Mouse (Mus musculus): Measurements from ENCODE around the gene Tfg. TPM values are rescaled to one million over a fixed set of nuclear protein-coding genes. Genes with fewer than 3 reads are reported as not detected.

Tfg gene
- total and polyA plus RNA-seq, 3 experiments = 50.9 to 113 TPM; not detected in 1

DNA sequence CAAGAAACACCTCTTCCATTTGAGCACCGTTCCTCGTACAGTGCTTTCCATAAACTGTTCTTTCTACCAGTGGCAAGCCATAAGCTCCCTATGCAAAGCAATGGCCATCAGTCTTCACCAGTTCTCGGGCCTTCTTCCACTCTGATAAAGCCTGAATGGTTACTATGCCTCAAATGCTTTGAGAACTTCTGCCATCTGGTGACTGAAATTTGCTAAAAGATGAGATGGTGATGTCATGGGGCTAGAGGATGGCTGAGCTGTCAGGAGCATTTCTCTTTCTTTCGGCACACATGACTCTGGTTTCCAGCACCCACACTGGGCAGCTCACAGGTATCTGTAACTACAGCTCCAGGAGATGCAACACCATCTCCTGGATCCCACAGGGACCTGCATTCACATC, 40.1 kb downstream of the Tfg start:
- Histone ChIP-seq H3K9ac (ENCODE audit: control insufficient read depth, low read depth, low read length, poor library complexity, severe bottlenecking) (no peak overlapping the region), H3K79me2 (ENCODE audit: control insufficient read depth, insufficient read depth, low read length, poor library complexity) (no peaks in the 10 kb centered on the region), H3K36me3 (ENCODE audit: control insufficient read depth in 1 of 2, insufficient read depth in 2 of 2, low read length in 2 of 2) (no peaks in the 10 kb centered on the region), H3K27ac (ENCODE audit: control insufficient read depth, low read depth, low read length) (no peak overlapping the region), H3K4me1 (ENCODE audit: control insufficient read depth in 1 of 2, insufficient read depth in 2 of 2, low read length in 2 of 2) (no peaks in the 10 kb centered on the region), H3K9me3 (replicated peaks; ENCODE audit: insufficient read depth, low read length) (no peaks in the 10 kb centered on the region), H3K27me3 (ENCODE audit: control insufficient read depth in 1 of 2, insufficient read depth in 2 of 2, low read length in 2 of 2) (no peaks in the 10 kb centered on the region), H3K4me3 (ENCODE audit: control insufficient read depth in 1 of 2, insufficient read depth in 1 of 2, low read depth in 2 of 2, low read length in 2 of 2) (no peak overlapping the region)
- TF ChIP-seq JUND (IDR thresholded peaks at IDR 0.05; ENCODE audit: low read depth, low read length) = no peak
- peak in 1 of 3 experiments; percentile 32; a peak in 2 of 6 replicates for TF ChIP-seq CTCF (IDR thresholded peaks at IDR 0.05 in 2 of 3, conservative IDR thresholded peaks at IDR 0.05 in 1 of 3; ENCODE audit: control insufficient read depth in 1 of 3, insufficient read depth in 1 of 3, low read depth in 2 of 3, low read length in 3 of 3, poor library complexity in 1 of 3, severe bottlenecking in 1 of 3)
- peak; percentile 18; the same call in 1 of the 2 replicates for TF ChIP-seq ZC3H11A (IDR thresholded peaks at IDR 0.05; ENCODE audit: low read depth, low read length)
- TF ChIP-seq RAD21 (IDR thresholded peaks at IDR 0.05; ENCODE audit: low read depth, low read length) = peak; percentile 26
- peak; percentile 41 for TF ChIP-seq SMC3 (IDR thresholded peaks at IDR 0.05; ENCODE audit: low read depth, low read length)
- DNase-seq (ENCODE audit: low read depth, low spot score) = no peak

GRCm38 (mm10) chr16:56673420-56673819, 43.8 kb downstream of the Tfg start:
- peaks cover 0 to 3% of the 10 kb centered on the region in 2 experiments; a peak in 2 of 4 replicates for H3K27me3 ChIP-seq (ENCODE audit: control insufficient read depth in 1 of 2, insufficient read depth in 2 of 2, low read length in 2 of 2)
- DNase-seq (ENCODE audit: low read depth, low spot score) = no peak
- no peak overlapping the region for H3K27ac ChIP-seq (ENCODE audit: control insufficient read depth, low read depth, low read length)
- no peaks in the 10 kb centered on the region for H3K36me3 ChIP-seq (ENCODE audit: control insufficient read depth in 1 of 2, insufficient read depth in 2 of 2, low read length in 2 of 2)
- no peak overlapping the region for H3K4me3 ChIP-seq (ENCODE audit: control insufficient read depth in 1 of 2, insufficient read depth in 1 of 2, low read depth in 2 of 2, low read length in 2 of 2)
- H3K9me3 ChIP-seq (replicated peaks; ENCODE audit: insufficient read depth, low read length) = no peaks in the 10 kb centered on the region
- H3K79me2 ChIP-seq (ENCODE audit: control insufficient read depth, insufficient read depth, low read length, poor library complexity) = no peaks in the 10 kb centered on the region
- no peak for TF ChIP-seq JUND (IDR thresholded peaks at IDR 0.05; ENCODE audit: low read depth, low read length)
- no peak for TF ChIP-seq MEF2A (IDR thresholded peaks at IDR 0.05; ENCODE audit: extremely low read depth, insufficient replicate concordance, low read depth, low read length, poor library complexity, severe bottlenecking)
- no peak for TF ChIP-seq SMC3 (IDR thresholded peaks at IDR 0.05; ENCODE audit: low read depth, low read length)
- TF ChIP-seq SIN3A (IDR thresholded peaks at IDR 0.05; ENCODE audit: low read length) = no peak
- no peak for TF ChIP-seq ZNF384 (IDR thresholded peaks at IDR 0.05; ENCODE audit: low read depth, low read length)
- TF ChIP-seq ZC3H11A (IDR thresholded peaks at IDR 0.05; ENCODE audit: low read depth, low read length) = no peak
- no peak for TF ChIP-seq CHD1 (IDR thresholded peaks at IDR 0.05; ENCODE audit: low read depth, low read length)
- TF ChIP-seq USF2 (IDR thresholded peaks at IDR 0.05; ENCODE audit: borderline replicate concordance in 1 of 2, insufficient read depth in 1 of 2, low read depth in 1 of 2, low read length in 2 of 2) = no peak
- TF ChIP-seq POLR2AphosphoS2 (IDR thresholded peaks at IDR 0.05; ENCODE audit: low read length) = no peak
- TF ChIP-seq NELFE (IDR thresholded peaks at IDR 0.05; ENCODE audit: low read depth, low read length) = no peak
- TF ChIP-seq MYB (IDR thresholded peaks at IDR 0.05; ENCODE audit: low read depth, low read length) = no peak
- no peak for TF ChIP-seq ELF1 (IDR thresholded peaks at IDR 0.05; ENCODE audit: low read depth, low read length)
- H3K4me1 ChIP-seq (ENCODE audit: control insufficient read depth in 1 of 2, insufficient read depth in 2 of 2, low read length in 2 of 2) = no peaks in the 10 kb centered on the region
- no peak overlapping the region for H3K9ac ChIP-seq (ENCODE audit: control insufficient read depth, low read depth, low read length, poor library complexity, severe bottlenecking)

GRCm38 (mm10) chr16:56670941-56671340, 46.3 kb downstream of the Tfg start:
- no peak overlapping the region for H3K4me3 ChIP-seq (ENCODE audit: control insufficient read depth in 1 of 2, insufficient read depth in 1 of 2, low read depth in 2 of 2, low read length in 2 of 2)
- no peak overlapping the region for H3K27ac ChIP-seq (ENCODE audit: control insufficient read depth, low read depth, low read length)
- H3K9me3 ChIP-seq (replicated peaks; ENCODE audit: insufficient read depth, low read length) = no peaks in the 10 kb centered on the region
- H3K36me3 ChIP-seq (ENCODE audit: control insufficient read depth in 1 of 2, insufficient read depth in 2 of 2, low read length in 2 of 2) = no peaks in the 10 kb centered on the region
- H3K79me2 ChIP-seq (ENCODE audit: control insufficient read depth, insufficient read depth, low read length, poor library complexity) = no peaks in the 10 kb centered on the region
- H3K9ac ChIP-seq (ENCODE audit: control insufficient read depth, low read depth, low read length, poor library complexity, severe bottlenecking) = no peak overlapping the region
- no peaks in the 10 kb centered on the region for H3K4me1 ChIP-seq (ENCODE audit: control insufficient read depth in 1 of 2, insufficient read depth in 2 of 2, low read length in 2 of 2)
- H3K27me3 ChIP-seq (ENCODE audit: control insufficient read depth in 1 of 2, insufficient read depth in 2 of 2, low read length in 2 of 2) = peaks cover 3% of the 10 kb centered on the region in 2 experiments; a peak in 2 of 4 replicates
- DNase-seq (ENCODE audit: low read depth, low spot score) = no peak
- TF ChIP-seq JUND (IDR thresholded peaks at IDR 0.05; ENCODE audit: low read depth, low read length) = no peak
- TF ChIP-seq CHD2 (IDR thresholded peaks at IDR 0.05; ENCODE audit: low read length) = no peak
- no peak for TF ChIP-seq CHD1 (IDR thresholded peaks at IDR 0.05; ENCODE audit: low read depth, low read length)
- TF ChIP-seq MAX (IDR thresholded peaks at IDR 0.05; ENCODE audit: low read length) = no peak
- no peak for TF ChIP-seq SIN3A (IDR thresholded peaks at IDR 0.05; ENCODE audit: low read length)
- TF ChIP-seq ETS1 (IDR thresholded peaks at IDR 0.05; ENCODE audit: low read depth, low read length) = no peak
- TF ChIP-seq MYC (IDR thresholded peaks at IDR 0.05; ENCODE audit: low read depth, low read length) = no peak
- TF ChIP-seq RCOR1 (IDR thresholded peaks at IDR 0.05; ENCODE audit: low read depth, low read length) = no peak
- no peak for TF ChIP-seq TBP (IDR thresholded peaks at IDR 0.05; ENCODE audit: low read depth, low read length)
- TF ChIP-seq POLR2AphosphoS5 (IDR thresholded peaks at IDR 0.05; ENCODE audit: borderline replicate concordance, low read depth, low read length) = no peak
- TF ChIP-seq GATA1 (IDR thresholded peaks at IDR 0.05; ENCODE audit: low read depth, low read length) = no peak
- TF ChIP-seq CTCF (IDR thresholded peaks at IDR 0.05 in 2 of 3, conservative IDR thresholded peaks at IDR 0.05 in 1 of 3; ENCODE audit: control insufficient read depth in 1 of 3, insufficient read depth in 1 of 3, low read depth in 2 of 3, low read length in 3 of 3, poor library complexity in 1 of 3, severe bottlenecking in 1 of 3) = no peak
- TF ChIP-seq TAL1 (IDR thresholded peaks at IDR 0.05; ENCODE audit: low read length) = no peak
- no peak for TF ChIP-seq RAD21 (IDR thresholded peaks at IDR 0.05; ENCODE audit: low read depth, low read length)
- no peak for TF ChIP-seq NELFE (IDR thresholded peaks at IDR 0.05; ENCODE audit: low read depth, low read length)
- TF ChIP-seq E2F4 (IDR thresholded peaks at IDR 0.05; ENCODE audit: borderline replicate concordance, low read depth, low read length) = no peak
- no peak for TF ChIP-seq MAFK (IDR thresholded peaks at IDR 0.05; ENCODE audit: borderline replicate concordance, low read depth, low read length)
- TF ChIP-seq ELF1 (IDR thresholded peaks at IDR 0.05; ENCODE audit: low read depth, low read length) = no peak
